Mouse (Mus musculus) urinary bladder, adult 2 months (tissue): ENCODE measurements around the gene Gm17018. TPM values are rescaled to one million over a fixed set of nuclear protein-coding genes. Genes with fewer than 3 reads are reported as not detected.

Source experiments
- DNase-seq: peaks from one replicate; pipeline ENCODE4 v3.0.0; 2022; ENCODE audit warnings: low spot score
- polyA plus RNA-seq: library from polyadenylated mRNA; depleted of rRNA; stranded (reverse); fragments of >200 nt; gene quantifications from 2 replicates; pipeline ENCODE4 v1.2.3, GENCODE M21; 2012; rRNA removed

The Gm17018 gene
- polyA plus RNA-seq, 1 experiment: 27.7 TPM

DNA sequence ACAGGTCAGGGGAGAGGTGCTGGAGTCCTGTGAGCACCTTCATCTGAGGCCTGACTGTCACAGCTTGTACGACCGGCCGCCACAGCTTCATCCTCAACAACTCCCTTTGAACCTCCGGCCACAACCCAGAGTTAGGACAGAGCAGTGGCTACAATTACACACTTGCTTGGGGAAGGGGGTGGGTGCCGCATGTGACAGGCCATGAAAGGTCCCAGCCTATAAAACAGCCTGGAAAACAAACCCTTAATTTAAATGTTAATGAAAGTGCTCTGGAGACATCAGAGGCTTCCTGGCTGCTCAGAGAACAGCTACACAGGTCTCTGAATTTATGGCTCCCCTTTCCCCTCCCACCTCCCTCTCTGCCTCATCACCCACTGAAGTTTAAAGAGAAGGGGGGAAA, 61.7 kb downstream of the Gm17018 start:
- DNase-seq: no peak

- DNase-seq: no peak
Observed at GRCm38 (mm10) chr19:45623710-45624109, 63.3 kb downstream of the Gm17018 start.

DNA sequence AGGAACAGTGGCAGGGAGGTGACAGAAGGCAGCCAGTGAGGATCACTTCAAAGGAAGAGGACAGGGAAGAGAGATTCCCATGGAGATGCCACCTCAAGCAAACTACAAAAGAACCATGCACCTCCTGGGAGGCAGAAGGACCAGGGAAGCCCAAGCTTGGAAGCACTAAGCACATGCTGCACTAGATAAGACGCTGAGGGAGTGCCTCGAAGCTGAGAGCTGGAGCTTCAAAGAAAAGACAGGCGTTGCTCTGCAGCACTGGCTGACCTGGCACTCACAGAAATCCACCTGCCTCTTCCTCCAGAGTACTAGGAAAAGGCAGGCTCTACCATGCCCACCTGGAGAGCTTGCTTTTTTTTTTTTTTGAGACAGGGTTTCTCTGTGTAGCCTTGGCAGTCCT, 66.6 kb downstream of the Gm17018 start:
- no peak for DNase-seq

- DNase-seq: no peak
Observed at GRCm38 (mm10) chr19:45628649-45629048, 68.2 kb downstream of the Gm17018 start.

- no peak for DNase-seq
Observed at GRCm38 (mm10) chr19:45629219-45629618, 68.8 kb downstream of the Gm17018 start.

Other genes starting within 250 kb of the Gm17018 start
- gene Btrc, start 196.9 kb upstream of the Gm17018 start, polyA plus RNA-seq: 32.0 and 32.9 TPM in 2 replicates
- gene Poll, start 84 bp upstream of the Gm17018 start, polyA plus RNA-seq: 9.5 and 10.8 TPM in 2 replicates
- gene Fbxw4, start 99.7 kb downstream of the Gm17018 start, polyA plus RNA-seq: 36.3 and 42.0 TPM in 2 replicates
- gene Fgf8, start 182.3 kb downstream of the Gm17018 start, polyA plus RNA-seq: not detected in 2 replicates
- 65.7 and 70.7 TPM in 2 replicates for gene Npm3, start 189.0 kb downstream of the Gm17018 start, polyA plus RNA-seq
- 74.9 and 76.7 TPM in 2 replicates for gene Mgea5, start 223.2 kb downstream of the Gm17018 start, polyA plus RNA-seq